19 mouse cellular contexts compared by ENCODE assay signal in the genomic region with DNA sequence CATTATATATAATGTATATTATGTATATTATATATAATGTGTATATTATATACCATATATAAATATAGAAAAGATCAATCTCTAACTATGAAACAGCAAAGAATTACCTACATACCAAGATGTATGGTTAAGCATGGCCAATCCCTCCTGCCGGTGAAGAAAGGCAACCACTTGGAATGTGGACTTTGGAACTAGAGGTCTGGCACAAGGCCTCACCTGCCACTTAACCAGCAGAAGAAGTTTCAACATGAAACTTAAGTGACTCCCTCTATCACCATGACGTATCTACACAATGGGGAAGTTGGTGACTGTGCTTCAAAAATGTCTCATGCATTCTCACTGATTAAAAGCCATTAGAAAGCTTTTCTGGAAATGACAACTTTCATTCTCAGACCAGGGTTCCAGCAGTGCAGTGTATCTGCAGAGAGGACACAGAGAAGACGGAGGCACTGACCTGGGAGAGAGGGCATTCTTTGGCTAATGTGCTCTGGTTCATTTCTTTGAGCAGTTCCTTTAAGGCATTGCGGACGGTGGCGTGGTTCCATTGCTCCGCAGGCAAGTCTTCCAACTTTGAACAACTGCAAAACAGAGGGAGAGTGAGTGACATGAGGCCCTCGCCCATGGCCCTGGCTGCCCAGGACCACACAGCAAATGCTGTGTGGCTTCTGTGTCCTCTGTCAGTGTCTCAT.
DNase-seq lines count a peak whose midpoint lies in the region; ATAC-seq lines count a peak whose summit lies in the region.
"Had no signal": no experiment of that assay in that cellular context is flagged by ENCODE, and none has a peak within 500 bp of the region (broad histone marks: within the 10 kb centered on the region; RNA-seq: fewer than 3 reads in every experiment).

No protein-coding gene starts in this region.

- H3K4me1 ChIP-seq in intestine, embryonic 16.5 days (ENCODE audit: control insufficient read depth, insufficient read depth, low read length), result peaks cover 3% of the 10 kb centered on the region; the same call in 1 of the 2 replicates
- H3K4me1 ChIP-seq: forebrain, embryonic 12.5 days; heart, embryonic 15.5 days; liver, embryonic 13.5 days; midbrain, embryonic 13.5 days had no signal

- ATAC-seq in intestine, embryonic 16.5 days, result peak; percentile 73
- ATAC-seq: CD4-positive, CD25-positive, alpha-beta regulatory T cell, adult 4 months; midbrain, embryonic 13.5 days had no signal

- H3K4me2 ChIP-seq in intestine, embryonic 16.5 days (ENCODE audit: low read depth, low read length), result no peak overlapping the region
- H3K4me2 ChIP-seq: forebrain, embryonic 12.5 days; heart, embryonic 15.5 days; limb, embryonic 12.5 days; liver, embryonic 13.5 days; midbrain, embryonic 13.5 days had no signal

- H3K4me3 ChIP-seq in intestine, embryonic 16.5 days (ENCODE audit: low read length), result no peak overlapping the region
- H3K4me3 ChIP-seq: forebrain, embryonic 12.5 days; heart, adult 2 months; heart, embryonic 15.5 days; left cerebral cortex, adult 2 months; limb, embryonic 12.5 days; liver, embryonic 13.5 days; midbrain, embryonic 13.5 days had no signal

- WGBS in intestine, embryonic 16.5 days, result 87% methylated on average over 8 of the region's 8 CpGs

- H3K27me3 ChIP-seq in intestine, embryonic 16.5 days (replicated peaks; ENCODE audit: control insufficient read depth, insufficient read depth, low read length), result no peaks in the 10 kb centered on the region
- H3K27me3 ChIP-seq: forebrain, embryonic 12.5 days; heart, embryonic 15.5 days; limb, embryonic 12.5 days; liver, embryonic 13.5 days; midbrain, embryonic 13.5 days had no signal

- peak; percentile 60 to 69 for DNase-seq in kidney, adult 8-10 months
- peak; percentile 62 to 64 for DNase-seq in kidney, postnatal 36 days
- peak; percentile 76 for DNase-seq in lung, postnatal 36 days
- DNase-seq in spleen, postnatal 10 days (ENCODE audit: low spot score in 2 of 2), result no peak
- no peak for DNase-seq in embryo, embryonic 9.5 days (ENCODE audit: extremely low spot score)
- no peak for DNase-seq in spleen, postnatal 36 days (ENCODE audit: low spot score in 2 of 2)
- DNase-seq: cerebellum, postnatal 10 days; heart, adult 2 months; liver, embryonic 13.5 days; retina, postnatal 1 day; thymus, adult 18-20 months had no signal

- no peaks in the 10 kb centered on the region for H3K36me3 ChIP-seq in intestine, embryonic 16.5 days (ENCODE audit: control insufficient read depth, insufficient read depth, low read length)
- H3K36me3 ChIP-seq: forebrain, embryonic 12.5 days; G1E; heart, embryonic 15.5 days; limb, embryonic 12.5 days; liver, embryonic 13.5 days; midbrain, embryonic 13.5 days had no signal

- H3K9me3 ChIP-seq in intestine, embryonic 16.5 days (ENCODE audit: control insufficient read depth, low read length), result no peaks in the 10 kb centered on the region
- H3K9me3 ChIP-seq: forebrain, embryonic 12.5 days; heart, embryonic 15.5 days; limb, embryonic 12.5 days; liver, embryonic 13.5 days; midbrain, embryonic 13.5 days had no signal

- H3K9ac ChIP-seq in intestine, embryonic 16.5 days (ENCODE audit: low read depth, low read length), result no peak overlapping the region
- H3K9ac ChIP-seq: forebrain, embryonic 12.5 days; heart, embryonic 15.5 days; limb, embryonic 12.5 days; liver, embryonic 13.5 days; midbrain, embryonic 13.5 days had no signal

- H3K27ac ChIP-seq in intestine, embryonic 16.5 days (ENCODE audit: low read length), result no peak overlapping the region
- H3K27ac ChIP-seq: forebrain, embryonic 12.5 days; heart, adult 2 months; heart, embryonic 15.5 days; limb, embryonic 12.5 days; liver, embryonic 13.5 days; midbrain, embryonic 13.5 days had no signal

Comparison
In these comparisons a context has a peak if more than half of its experiments do, and no peak if none do; other contexts are left out.
1. DNase-seq: peak in kidney, adult 8-10 months (2 of 2), kidney, postnatal 36 days (2 of 2) and lung, postnatal 36 days (single experiment); none in spleen, postnatal 10 days (0 of 2), embryo, embryonic 9.5 days (single experiment) and spleen, postnatal 36 days (0 of 2).